Mouse (Mus musculus) mouse trophoblast stem cell (cell line): ENCODE measurements around the gene Clec4e.
"Not testable (repeated sequence)": the region's sequence is repeated elsewhere in the genome, so short reads cannot be mapped to it uniquely, and the experiment has no call there.

Experiments
- in situ Hi-C, 2 experiments: fragments of 300-500 bp; cut with MseI, MboI; formaldehyde crosslinking; loops; 2 replicates in 1 of 2; 3 replicates in 1 of 2; pipeline ENCODE4 v1.15.1; 2025

Clec4e gene

DNA sequence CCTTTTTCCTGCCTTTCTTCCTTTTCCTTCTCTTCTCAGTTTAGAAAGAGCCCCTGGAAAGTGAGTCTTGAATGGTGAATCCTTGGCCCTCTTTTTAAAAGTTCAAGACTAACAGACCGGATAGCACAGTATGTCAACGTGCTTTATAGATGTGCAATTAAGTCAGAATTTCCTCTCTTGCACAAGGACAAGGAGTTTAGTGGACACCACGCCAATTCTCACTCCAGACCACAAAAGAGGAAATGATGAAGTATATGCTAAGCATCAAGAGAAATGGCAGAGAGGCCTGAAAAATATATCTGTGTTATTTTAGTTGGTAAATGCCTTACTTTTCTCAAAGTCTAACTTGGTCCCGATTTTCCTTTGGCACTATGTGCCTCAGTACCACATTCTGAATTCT, at the start of gene Clec4e:
Gene Clec4e (minus strand): TSS at position 118 of the 400 bp plus-strand sequence.
- in situ Hi-C loops = no loop called here

DNA sequence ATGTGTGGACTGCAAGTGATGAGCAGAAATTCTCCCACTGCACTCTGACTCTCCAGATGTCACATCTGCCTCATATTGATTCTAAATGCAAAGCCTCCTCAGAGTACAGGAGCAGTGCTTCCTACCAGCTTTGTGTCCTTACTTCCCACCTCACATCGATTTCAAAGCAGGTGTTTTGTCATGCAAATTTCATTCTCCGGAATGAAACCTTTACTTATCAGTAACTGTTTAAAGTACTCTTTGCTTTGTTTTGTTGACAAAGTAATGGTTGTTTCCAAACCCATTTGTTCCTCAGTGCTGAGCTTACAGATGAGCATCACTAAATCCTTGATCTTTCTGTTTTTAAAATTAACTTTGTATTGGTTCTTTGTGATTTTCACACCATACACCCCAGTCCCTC, 42.8 kb upstream of the Clec4e start:
- in situ Hi-C loops = no loop called here

DNA sequence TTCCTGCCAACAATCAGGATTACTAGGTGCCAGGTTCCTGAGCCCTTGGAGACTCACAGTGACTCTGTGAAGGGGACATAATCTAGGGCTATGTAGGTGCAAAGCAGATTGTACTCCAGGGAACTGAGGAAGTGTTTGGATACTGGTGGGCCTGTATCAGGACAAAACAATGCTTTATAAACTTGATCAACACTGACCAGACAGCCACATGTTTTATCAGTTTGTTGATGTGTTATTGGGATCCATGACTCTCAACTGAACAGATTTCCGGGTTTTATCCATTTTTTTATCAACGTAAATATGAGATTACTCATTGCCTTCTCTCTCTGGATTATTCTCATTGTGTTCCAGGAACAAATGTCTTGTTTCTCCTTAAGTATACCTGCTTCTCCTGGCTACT, 18.4 kb upstream of the Clec4e start, which contains the start of gene Vmn2r19:
Gene Vmn2r19 (plus strand): TSS at position 301 of the 400 bp plus-strand sequence.
- in situ Hi-C loops = no loop called here

DNA sequence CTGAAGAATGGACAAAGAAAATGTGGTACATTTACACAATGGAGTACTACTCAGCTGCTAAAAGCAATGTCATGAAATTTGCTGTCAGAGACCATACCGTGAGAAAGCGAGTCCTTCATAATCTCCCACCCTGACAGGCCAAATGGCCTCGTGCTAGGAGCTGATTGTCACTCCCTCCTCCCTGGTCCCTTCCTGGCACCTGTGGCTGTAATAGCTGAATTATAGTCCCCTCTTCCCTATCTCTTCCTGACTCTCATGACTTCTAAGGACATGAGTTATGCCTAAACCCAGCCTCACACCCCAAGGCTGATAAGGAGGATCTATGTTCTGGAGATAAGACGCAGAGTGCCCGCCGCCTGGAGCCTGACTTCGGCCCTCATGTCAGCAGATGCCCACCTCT, 16.6 kb upstream of the Clec4e start:
- in situ Hi-C loops = not testable (repeated sequence)

- in situ Hi-C loops = no loop called here
These were observed 7.0 kb upstream of the Clec4e start for GRCm38 (mm10) chr6:123296687-123297086.

GRCm38 (mm10) chr6:123293509-123293908, 3.8 kb upstream of the Clec4e start:
- in situ Hi-C loops = not testable (repeated sequence)

DNA sequence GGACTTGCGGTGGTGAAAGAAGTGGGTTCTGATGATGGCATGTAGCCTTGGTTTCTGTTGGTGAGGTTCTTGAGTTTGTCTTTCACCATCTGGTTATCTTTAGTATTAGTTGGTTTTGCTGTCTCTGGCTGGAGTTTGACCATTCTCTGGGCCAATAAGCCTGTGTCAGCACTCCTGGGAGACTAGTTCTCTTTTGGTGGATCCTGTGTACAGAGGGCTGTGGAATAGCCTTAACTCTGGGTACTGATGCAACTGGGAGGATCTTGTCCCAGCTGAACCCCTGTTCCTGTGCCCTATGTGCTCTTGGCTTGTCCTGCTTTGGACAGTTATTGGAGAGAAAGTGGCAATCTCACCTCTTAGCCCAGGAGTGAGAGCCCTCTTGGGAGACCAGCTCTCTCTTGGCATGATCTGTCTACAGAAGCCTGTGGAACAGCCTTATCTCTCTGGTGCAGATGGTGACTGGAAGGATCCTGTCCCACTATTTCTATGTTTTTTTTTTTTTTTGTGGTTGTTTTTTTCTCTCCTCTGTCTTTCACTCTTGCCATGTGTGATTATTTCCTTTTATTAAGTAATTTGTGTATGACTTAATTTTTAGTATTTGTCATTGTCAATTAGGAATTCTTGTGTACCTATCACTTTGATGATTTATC, 3.2 kb upstream of the Clec4e start:
- in situ Hi-C loops = no loop called here

DNA sequence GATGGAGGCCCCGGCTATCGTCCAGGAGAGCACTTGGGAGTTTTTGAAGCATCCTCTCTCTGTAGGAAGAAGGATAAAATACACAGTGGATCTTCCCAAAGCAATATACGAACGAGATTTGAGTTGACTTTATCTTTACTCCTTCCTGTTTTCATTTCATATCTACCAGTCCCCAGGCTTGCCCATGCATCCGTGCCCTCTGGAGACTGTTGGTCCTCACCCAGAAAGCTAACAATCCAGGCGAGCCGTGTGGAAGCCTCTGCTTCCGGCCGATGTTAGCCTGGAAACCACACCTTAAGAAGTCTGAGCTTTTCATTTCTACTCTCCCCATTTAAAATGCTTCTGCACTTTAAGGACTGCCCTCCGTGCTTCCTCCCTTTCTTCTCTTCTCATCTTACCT, 739 bp downstream of the Clec4e start:
- in situ Hi-C loops = no loop called here

GRCm38 (mm10) chr6:123286311-123286710, 3.4 kb downstream of the Clec4e start:
- in situ Hi-C loops = no loop called here

- in situ Hi-C loops = no loop called here
These were observed 10.2 kb downstream of the Clec4e start for GRCm38 (mm10) chr6:123279443-123279842.

DNA sequence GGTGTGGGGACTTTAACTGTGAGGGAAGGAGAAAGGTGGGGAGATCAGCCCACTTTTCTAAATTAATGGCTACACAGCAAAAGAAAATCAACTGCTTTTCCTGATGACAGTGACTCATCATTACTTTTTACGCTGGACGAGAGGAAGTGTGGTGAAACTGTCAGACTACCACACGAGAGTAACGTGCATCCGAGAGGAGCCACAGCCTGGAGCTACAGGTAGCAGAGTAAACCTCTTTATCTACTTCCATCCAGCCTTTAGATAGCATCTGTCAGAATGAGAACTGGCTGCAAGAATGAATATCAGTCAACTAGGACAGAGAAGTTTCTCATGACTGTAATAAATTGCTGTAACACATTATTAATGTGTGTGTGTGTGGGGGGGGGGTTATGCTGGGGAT, 22.7 kb downstream of the Clec4e start:
- in situ Hi-C loops = no loop called here

DNA sequence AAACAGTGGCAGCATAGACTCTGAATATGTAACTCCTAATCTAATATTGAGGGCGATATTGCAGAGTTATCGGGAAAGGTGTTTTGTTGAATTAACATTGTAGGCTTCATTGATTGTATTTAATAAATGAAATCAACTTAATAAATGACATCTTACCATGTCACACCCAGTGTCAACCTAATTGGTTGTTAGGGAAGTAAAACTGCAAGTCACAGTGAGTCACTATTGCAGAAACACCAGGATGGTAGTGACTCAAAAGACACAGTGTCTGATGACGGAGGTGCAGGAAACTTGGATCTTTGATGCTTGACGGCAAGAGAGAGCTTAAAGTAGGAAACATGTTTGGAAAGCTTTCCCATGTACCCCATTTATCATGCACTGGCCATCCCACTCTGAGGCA, 23.9 kb downstream of the Clec4e start:
- in situ Hi-C loops = no loop called here

GRCm38 (mm10) chr6:123264194-123264593, 25.5 kb downstream of the Clec4e start:
- in situ Hi-C loops = no loop called here

DNA sequence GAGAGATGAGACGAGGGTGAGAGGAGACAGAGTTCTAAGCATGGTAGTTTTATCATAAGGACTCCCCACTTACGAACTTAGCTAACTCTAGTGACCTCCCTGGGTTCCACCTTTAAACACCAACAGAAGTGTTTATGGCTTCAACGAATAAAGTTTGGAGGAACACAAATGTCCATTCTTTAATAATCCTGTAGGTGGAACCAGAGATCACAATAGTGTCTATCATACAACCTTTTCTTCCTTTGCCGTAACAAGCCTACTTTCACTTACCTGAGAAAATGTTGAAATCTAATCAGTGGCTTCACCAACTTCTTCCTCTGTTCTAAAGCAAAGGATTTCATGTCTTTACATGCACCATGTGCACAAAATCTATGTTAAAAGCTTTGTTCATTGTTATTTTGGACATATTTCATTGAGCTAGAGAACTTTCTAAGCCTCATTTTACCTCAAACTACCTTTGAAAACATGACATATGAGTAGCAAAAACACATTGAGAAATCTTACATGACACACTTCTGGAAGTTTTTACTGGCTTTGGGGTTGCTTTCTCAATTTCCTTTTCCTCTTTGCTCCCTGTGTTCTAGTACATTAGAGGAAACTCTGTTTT, 28.0 kb downstream of the Clec4e start, which contains the start of gene Clec4d:
Gene Clec4d (plus strand): TSS at position 557 of the 607 bp plus-strand sequence.
- in situ Hi-C loops = no loop called here

- in situ Hi-C loops = no loop called here
These were observed 28.8 kb downstream of the Clec4e start for GRCm38 (mm10) chr6:123260868-123261267.

GRCm38 (mm10) chr6:123259889-123260603, 29.6 kb downstream of the Clec4e start:
- in situ Hi-C loops = loop anchor here in 1 of 2 experiments (10.0 kb wide), 1 partner anchor 365 kb away; no protein-coding TSS in a partner anchor

GRCm38 (mm10) chr6:123258946-123259345, 30.7 kb downstream of the Clec4e start:
- in situ Hi-C loops = loop anchor here in 1 of 2 experiments (10.0 kb wide), 1 partner anchor 364 kb away; no protein-coding TSS in a partner anchor

DNA sequence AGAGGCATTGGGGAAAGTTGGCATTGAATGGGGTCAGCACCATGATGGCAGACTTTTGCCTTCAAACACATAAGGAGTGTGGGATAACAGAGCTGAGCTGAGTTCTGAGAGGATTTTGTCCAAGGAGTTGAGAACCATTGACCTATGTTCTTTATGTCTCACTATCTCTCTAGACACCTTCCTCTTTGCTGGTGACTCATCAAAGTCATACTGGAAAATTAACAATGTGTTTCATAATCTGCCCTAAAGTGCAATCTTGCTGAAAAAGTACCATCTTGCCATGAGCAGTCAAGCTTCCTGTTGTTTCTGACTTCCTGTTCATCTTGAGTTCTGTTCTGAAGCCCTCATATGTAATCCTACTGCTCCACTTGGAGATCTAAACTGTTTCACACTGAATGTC, 36.9 kb downstream of the Clec4e start:
- in situ Hi-C loops = loop anchor here in 1 of 2 experiments (10.0 kb wide), 1 partner anchor 358 kb away; no protein-coding TSS in a partner anchor

DNA sequence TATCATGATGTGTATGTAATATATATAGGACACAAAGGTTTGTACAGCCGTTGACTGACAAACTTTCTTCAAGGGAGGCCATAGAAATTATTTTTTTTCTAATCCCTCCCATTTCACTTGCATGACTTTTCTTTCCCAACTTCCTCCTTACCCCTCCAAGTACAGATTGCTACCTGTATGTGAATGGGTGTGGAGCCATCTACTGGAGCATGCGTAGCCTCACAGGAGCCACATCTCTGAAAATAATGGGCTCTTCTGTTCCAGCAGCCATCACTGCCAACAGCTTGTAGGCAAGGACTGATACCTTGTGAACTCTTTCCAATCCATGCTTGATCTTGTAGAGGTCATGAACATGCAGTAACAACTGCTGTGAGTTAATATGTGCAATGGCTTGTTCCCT, 40.8 kb downstream of the Clec4e start:
- in situ Hi-C loops = not testable (repeated sequence)

DNA sequence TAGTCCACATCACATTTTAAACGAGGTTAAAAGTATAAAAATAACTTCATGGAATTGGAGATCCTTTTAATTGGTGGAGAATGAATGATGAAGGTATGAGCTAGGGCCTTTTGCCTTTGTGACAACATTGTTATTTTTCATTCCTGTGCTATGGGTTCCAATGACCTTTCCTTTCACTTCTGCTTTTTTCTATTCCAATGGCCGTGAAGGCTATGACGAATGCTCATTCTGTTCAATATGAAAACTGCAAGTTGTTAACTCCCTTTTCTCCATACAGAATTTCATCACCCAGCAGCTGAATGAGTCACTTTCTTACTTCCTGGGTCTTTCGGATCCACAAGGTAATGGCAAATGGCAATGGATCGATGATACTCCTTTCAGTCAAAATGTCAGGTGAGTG, 45.5 kb downstream of the Clec4e start:
- in situ Hi-C loops = no loop called here

GRCm38 (mm10) chr6:123237582-123237981, 52.1 kb downstream of the Clec4e start:
- in situ Hi-C loops = no loop called here
